Mouse (Mus musculus): ENCODE data around the gene Nqo1.

- TF ChIP-seq CTCF (IDR thresholded peaks at IDR 0.05; ENCODE audit: borderline replicate concordance, extremely low read depth, insufficient read depth, insufficient read length): no peak
- peak; percentile 83 for TF ChIP-seq POLR2A (IDR thresholded peaks at IDR 0.05; ENCODE audit: borderline replicate concordance, extremely low read depth, insufficient read depth, insufficient read length, poor library complexity, severe bottlenecking)
Observed at GRCm38 (mm10) chr8:107435962-107436831, 33.2 kb upstream of the Nqo1 start, which contains the start of gene Wwp2.

Data from brain, embryonic 14.5 days (tissue).